Comparison of ENCODE assay signal across 21 mouse cellular contexts in the genomic region with DNA sequence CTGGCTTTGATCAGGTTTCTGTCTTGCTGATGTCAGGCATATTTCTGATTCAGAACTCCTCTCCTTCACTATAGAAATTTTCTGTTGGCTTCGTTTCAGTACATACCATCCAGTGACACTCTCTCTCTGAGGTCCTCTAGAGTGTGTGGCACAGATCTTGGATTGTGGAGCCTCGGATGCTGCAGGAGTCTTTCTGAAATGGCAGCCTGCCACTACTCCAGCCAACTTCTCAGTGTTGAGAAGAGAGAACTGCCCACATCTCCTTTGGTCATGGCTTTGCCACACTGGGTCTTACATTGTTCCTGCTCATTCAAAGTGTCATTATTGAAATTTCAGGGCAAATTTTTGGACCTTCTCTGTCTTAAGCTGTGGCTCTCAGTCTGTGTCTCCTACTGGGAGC.
DNase-seq lines count a peak whose midpoint lies in the region; ATAC-seq and TF ChIP-seq lines count a peak whose summit lies in the region.
"Had no signal": no experiment of that assay in that cellular context is flagged by ENCODE, and none has a peak within 500 bp of the region (broad histone marks: within the 10 kb centered on the region; RNA-seq: fewer than 3 reads in every experiment).

No protein-coding gene starts in this region.

- no peak overlapping the region for H3K4me2 ChIP-seq in embryonic facial prominence, embryonic 15.5 days (replicated peaks)
- H3K4me2 ChIP-seq in hindbrain, postnatal 0 days (ENCODE audit: low read depth, low read length), result no peak overlapping the region
- no peak overlapping the region for H3K4me2 ChIP-seq in hindbrain, embryonic 12.5 days (replicated peaks)
- H3K4me2 ChIP-seq in midbrain, postnatal 0 days (ENCODE audit: low read depth, low read length, poor library complexity, severe bottlenecking), result no peak overlapping the region
- no peak overlapping the region for H3K4me2 ChIP-seq in midbrain, embryonic 15.5 days
- H3K4me2 ChIP-seq: embryonic facial prominence, embryonic 12.5 days; forebrain, embryonic 12.5 days had no signal

- peaks cover 3% of the 10 kb centered on the region; the same call in 1 of the 2 replicates for H3K4me1 ChIP-seq in embryonic facial prominence, embryonic 15.5 days
- no peaks in the 10 kb centered on the region for H3K4me1 ChIP-seq in embryonic facial prominence, embryonic 10.5 days
- H3K4me1 ChIP-seq in hindbrain, postnatal 0 days (ENCODE audit: insufficient read depth, low read length), result no peaks in the 10 kb centered on the region
- no peaks in the 10 kb centered on the region for H3K4me1 ChIP-seq in hindbrain, embryonic 12.5 days
- H3K4me1 ChIP-seq in midbrain, postnatal 0 days (ENCODE audit: insufficient read depth, low read length), result no peaks in the 10 kb centered on the region
- H3K4me1 ChIP-seq in midbrain, embryonic 15.5 days, result no peaks in the 10 kb centered on the region
- H3K4me1 ChIP-seq: embryonic facial prominence, embryonic 12.5 days; forebrain, embryonic 10.5 days; forebrain, embryonic 12.5 days had no signal

- no peak for ATAC-seq in embryonic facial prominence, embryonic 15.5 days (ENCODE audit: insufficient number of reproducible peaks, low FRiP score, low TSS enrichment, low read depth)
- peak; percentile 80 for ATAC-seq in hindbrain, postnatal 0 days
- no peak for ATAC-seq in hindbrain, embryonic 12.5 days (ENCODE audit: low FRiP score)
- ATAC-seq in midbrain, postnatal 0 days (ENCODE audit: low FRiP score), result no peak
- ATAC-seq in midbrain, embryonic 15.5 days (replicated peaks), result no peak
- ATAC-seq: forebrain, embryonic 14.5 days; forebrain, embryonic 16.5 days had no signal

- no peak overlapping the region for H3K9ac ChIP-seq in embryonic facial prominence, embryonic 15.5 days
- H3K9ac ChIP-seq in hindbrain, postnatal 0 days (replicated peaks; ENCODE audit: low read length), result no peak overlapping the region
- no peak overlapping the region for H3K9ac ChIP-seq in hindbrain, embryonic 12.5 days
- no peak overlapping the region for H3K9ac ChIP-seq in midbrain, postnatal 0 days (replicated peaks; ENCODE audit: low read length, poor library complexity, severe bottlenecking)
- H3K9ac ChIP-seq in midbrain, embryonic 15.5 days, result no peak overlapping the region
- H3K9ac ChIP-seq: embryonic facial prominence, embryonic 12.5 days; forebrain, embryonic 12.5 days had no signal

- 0 out of 2 replicates have a peak overlapping the region, but pooled peaks have one; percentile 34 for H3K27ac ChIP-seq in embryonic facial prominence, embryonic 15.5 days (replicated peaks)
- no peak overlapping the region for H3K27ac ChIP-seq in embryonic facial prominence, embryonic 10.5 days (replicated peaks)
- no peak overlapping the region for H3K27ac ChIP-seq in hindbrain, postnatal 0 days
- no peak overlapping the region for H3K27ac ChIP-seq in hindbrain, embryonic 12.5 days
- H3K27ac ChIP-seq in midbrain, postnatal 0 days (ENCODE audit: low read depth, low read length), result no peak overlapping the region
- no peak overlapping the region for H3K27ac ChIP-seq in midbrain, embryonic 15.5 days
- H3K27ac ChIP-seq: embryonic facial prominence, embryonic 12.5 days; forebrain, embryonic 10.5 days; forebrain, embryonic 12.5 days had no signal

- no peak for DNase-seq in embryonic facial prominence, embryonic 10.5 days (ENCODE audit: low spot score)
- DNase-seq in hindbrain, postnatal 0 days (ENCODE audit: low spot score), result peak; percentile 52
- peak; percentile 56 for DNase-seq in midbrain, postnatal 0 days (ENCODE audit: low spot score)
- no peak for DNase-seq in embryo, embryonic 10 days (ENCODE audit: low spot score)
- DNase-seq: adrenal gland, adult 2 months; adrenal gland, postnatal 10 days; adrenal gland, postnatal 25 days; cerebellum, adult 11-12 months; cerebellum, adult 8-10 months; cerebellum, adult 9-11 months; cerebellum, postnatal 25 days; embryo, embryonic 11 days had no signal

- TF ChIP-seq CTCF in hindbrain, postnatal 0 days (IDR thresholded peaks at IDR 0.05; ENCODE audit: low read depth), result no peak
- TF ChIP-seq CTCF in midbrain, postnatal 0 days (IDR thresholded peaks at IDR 0.05), result no peak

- H3K4me3 ChIP-seq in embryonic facial prominence, embryonic 15.5 days (replicated peaks), result no peak overlapping the region
- H3K4me3 ChIP-seq in embryonic facial prominence, embryonic 10.5 days, result no peak overlapping the region
- H3K4me3 ChIP-seq in hindbrain, postnatal 0 days (ENCODE audit: low read length), result no peak overlapping the region
- H3K4me3 ChIP-seq in hindbrain, embryonic 12.5 days, result no peak overlapping the region
- H3K4me3 ChIP-seq in midbrain, postnatal 0 days (ENCODE audit: low read depth, low read length), result no peak overlapping the region
- H3K4me3 ChIP-seq in midbrain, embryonic 15.5 days, result no peak overlapping the region
- H3K4me3 ChIP-seq: embryonic facial prominence, embryonic 12.5 days; erythroblast, embryonic 14.5 days; forebrain, embryonic 10.5 days; forebrain, embryonic 12.5 days had no signal

- no peaks in the 10 kb centered on the region for H3K36me3 ChIP-seq in embryonic facial prominence, embryonic 15.5 days
- no peaks in the 10 kb centered on the region for H3K36me3 ChIP-seq in embryonic facial prominence, embryonic 10.5 days (replicated peaks)
- no peaks in the 10 kb centered on the region for H3K36me3 ChIP-seq in hindbrain, postnatal 0 days (ENCODE audit: insufficient read depth, low read length)
- H3K36me3 ChIP-seq in hindbrain, embryonic 12.5 days, result no peaks in the 10 kb centered on the region
- no peaks in the 10 kb centered on the region for H3K36me3 ChIP-seq in midbrain, postnatal 0 days (ENCODE audit: insufficient read depth, low read length)
- no peaks in the 10 kb centered on the region for H3K36me3 ChIP-seq in midbrain, embryonic 15.5 days (replicated peaks)
- H3K36me3 ChIP-seq: embryonic facial prominence, embryonic 12.5 days; forebrain, embryonic 10.5 days; forebrain, embryonic 12.5 days had no signal

- 0 out of 2 replicates have a peak, but pooled peaks cover 3% of the 10 kb centered on the region for H3K27me3 ChIP-seq in embryonic facial prominence, embryonic 15.5 days
- H3K27me3 ChIP-seq in embryonic facial prominence, embryonic 10.5 days (replicated peaks; ENCODE audit: low read depth, poor library complexity, severe bottlenecking), result no peaks in the 10 kb centered on the region
- H3K27me3 ChIP-seq in hindbrain, postnatal 0 days (ENCODE audit: insufficient read depth, low read length), result no peaks in the 10 kb centered on the region
- H3K27me3 ChIP-seq in hindbrain, embryonic 12.5 days, result no peaks in the 10 kb centered on the region
- H3K27me3 ChIP-seq in midbrain, postnatal 0 days (ENCODE audit: insufficient read depth, low read length), result 0 out of 2 replicates have a peak, but pooled peaks cover 4% of the 10 kb centered on the region
- H3K27me3 ChIP-seq in midbrain, embryonic 15.5 days (replicated peaks), result no peaks in the 10 kb centered on the region
- H3K27me3 ChIP-seq: embryonic facial prominence, embryonic 12.5 days; forebrain, embryonic 12.5 days had no signal

- 31% methylated on average over 2 of the region's 2 CpGs for WGBS in embryonic facial prominence, embryonic 15.5 days
- WGBS in embryonic facial prominence, embryonic 10.5 days, result 81% methylated on average over 2 of the region's 2 CpGs
- 43% methylated on average over 2 of the region's 2 CpGs for WGBS in hindbrain, postnatal 0 days
- WGBS in hindbrain, embryonic 12.5 days, result 77% methylated on average over 2 of the region's 2 CpGs
- WGBS in midbrain, postnatal 0 days, result 51% methylated on average over 2 of the region's 2 CpGs
- WGBS in midbrain, embryonic 15.5 days, result 54% methylated on average over 2 of the region's 2 CpGs

- no peaks in the 10 kb centered on the region for H3K9me3 ChIP-seq in embryonic facial prominence, embryonic 15.5 days (replicated peaks)
- H3K9me3 ChIP-seq in embryonic facial prominence, embryonic 10.5 days, result no peaks in the 10 kb centered on the region
- H3K9me3 ChIP-seq in hindbrain, postnatal 0 days (ENCODE audit: low read length), result no peaks in the 10 kb centered on the region
- H3K9me3 ChIP-seq in hindbrain, embryonic 12.5 days (replicated peaks), result no peaks in the 10 kb centered on the region
- no peaks in the 10 kb centered on the region for H3K9me3 ChIP-seq in midbrain, postnatal 0 days (ENCODE audit: low read length)
- H3K9me3 ChIP-seq in midbrain, embryonic 15.5 days, result no peaks in the 10 kb centered on the region
- H3K9me3 ChIP-seq: embryonic facial prominence, embryonic 12.5 days; forebrain, embryonic 10.5 days; forebrain, embryonic 12.5 days had no signal

Comparison
In these comparisons a context has a peak if more than half of its experiments do, and no peak if none do; other contexts are left out.
1. DNase-seq: peak in hindbrain, postnatal 0 days (single experiment) and midbrain, postnatal 0 days (single experiment); none in embryonic facial prominence, embryonic 10.5 days (single experiment) and embryo, embryonic 10 days (single experiment).